Mouse (Mus musculus) CH12.LX (cell line): ENCODE measurements around the gene Jmjd1c.

Experiments
- CTCF ChIP-seq, 2 experiments: IDR thresholded peaks in 1 of 2; conservative IDR thresholded peaks in 1 of 2; 2 replicates each; pipeline ENCODE4 v1.5.1; 2011 to 2012; ENCODE audit warnings: low read depth in 2 of 2, low read length in 2 of 2, improper control_type of control experiment in 1 of 2, inconsistent platforms in 1 of 2, mild to moderate bottlenecking in 1 of 2, moderate library complexity in 1 of 2
- EP300 ChIP-seq: IDR thresholded peaks from 2 replicates; pipeline ENCODE4 v1.6.1; 2011; ENCODE audit warnings: low read length, improper control_type of control experiment
- JUND ChIP-seq: conservative IDR thresholded peaks from 2 replicates; pipeline ENCODE4 v1.6.1; 2011; ENCODE audit warnings: low read depth, low read length, improper control_type of control experiment
- MAX ChIP-seq: IDR thresholded peaks from 2 replicates; pipeline ENCODE4 v1.6.1; 2011; ENCODE audit warnings: low read length, improper control_type of control experiment
- MXI1 ChIP-seq: IDR thresholded peaks from 2 replicates; pipeline ENCODE4 v1.6.1; 2011; ENCODE audit warnings: mild to moderate bottlenecking, low read depth, low read length, improper control_type of control experiment
- MYC ChIP-seq: IDR thresholded peaks from 2 replicates; pipeline ENCODE4 v1.6.1; 2011; ENCODE audit warnings: low read depth, mild to moderate bottlenecking, improper control_type of control experiment, low read length
- POLR2A ChIP-seq: IDR thresholded peaks from 2 replicates; pipeline ENCODE4 v1.6.1; 2011; ENCODE audit warnings: low read depth, mild to moderate bottlenecking, improper control_type of control experiment, low read length
- RAD21 ChIP-seq: IDR thresholded peaks from 2 replicates; pipeline ENCODE4 v1.6.1; 2011; ENCODE audit warnings: low read depth, mild to moderate bottlenecking, low read length, improper control_type of control experiment, moderate library complexity
- SMC3 ChIP-seq: IDR thresholded peaks from 2 replicates; pipeline ENCODE4 v1.6.1; 2011; ENCODE audit warnings: low read depth, low read length, improper control_type of control experiment
- TCF12 ChIP-seq: IDR thresholded peaks from 2 replicates; pipeline ENCODE4 v1.6.1; 2014; ENCODE audit warnings: low read depth, mild to moderate bottlenecking, inconsistent platforms, low read length, improper control_type of control experiment
- USF2 ChIP-seq: conservative IDR thresholded peaks from 2 replicates; pipeline ENCODE4 v1.6.1; 2011; ENCODE audit warnings: low read depth, low read length, improper control_type of control experiment
- ZC3H11A ChIP-seq: IDR thresholded peaks from 2 replicates; pipeline ENCODE4 v1.6.1; 2012; ENCODE audit warnings: low read depth, mild to moderate bottlenecking, inconsistent platforms, low read length, improper control_type of control experiment
- ZMIZ1 ChIP-seq: IDR thresholded peaks from 2 replicates; pipeline ENCODE4 v1.6.1; 2012; ENCODE audit warnings: low read depth, mild to moderate bottlenecking, inconsistent platforms, low read length, improper control_type of control experiment

- TF ChIP-seq EP300 (no peak), POLR2A (no peak), JUND (no peak), CTCF (conservative IDR thresholded peaks at IDR 0.05 in 1 of 2, IDR thresholded peaks at IDR 0.05 in 1 of 2; ENCODE audit: low read depth in 2 of 2, low read length in 2 of 2) (no peak), TCF12 (no peak), SMC3 (no peak), ZMIZ1 (no peak), RAD21 (no peak), USF2 (no peak), MAX (no peak), MXI1 (no peak), ZC3H11A (no peak), MYC (no peak)
Observed at GRCm38 (mm10) chr10:67055867-67056856, 39.8 kb upstream of the Jmjd1c start.
